Mouse (Mus musculus) midbrain, embryonic 13.5 days (tissue): ENCODE data around the gene Tsc22d3. TPM values are rescaled to one million over a fixed set of nuclear protein-coding genes. Genes with fewer than 3 reads are reported as not detected.
"Not testable (repeated sequence)": the region's sequence is repeated elsewhere in the genome, so short reads cannot be mapped to it uniquely, and the experiment has no call there.

Experiments used
- ATAC-seq: fragments of 200-750 bp; cut with Nextera tagmentation; 2 replicates; pipeline ENCODE4 v1.8.0; 2017; ENCODE audit warnings: mild to moderate bottlenecking, moderate TSS enrichment, moderate library complexity
- H3K27ac ChIP-seq: fragments of 300-500 bp; sonication (generic); 2 replicates; pipeline ENCODE4 v1.5.1; 2015; ENCODE audit warnings: inconsistent platforms, mild to moderate bottlenecking, moderate library complexity
- H3K27me3 ChIP-seq: fragments of 300-500 bp; sonication (generic); 2 replicates; pipeline ENCODE4 v1.6.1; 2015; ENCODE audit warnings: mild to moderate bottlenecking, inconsistent platforms
- H3K36me3 ChIP-seq: fragments of 300-500 bp; sonication (generic); 2 replicates; pipeline ENCODE4 v1.6.1; 2015; ENCODE audit warnings: mild to moderate bottlenecking, inconsistent platforms
- H3K4me1 ChIP-seq: fragments of 300-500 bp; sonication (generic); replicated peaks from 2 replicates; pipeline ENCODE4 v1.6.1; 2015; ENCODE audit warnings: inconsistent platforms
- H3K4me2 ChIP-seq: fragments of 300-500 bp; sonication (generic); replicated peaks from 2 replicates; pipeline ENCODE4 v1.6.1; 2015; ENCODE audit warnings: moderate library complexity, mild to moderate bottlenecking, inconsistent platforms
- H3K4me3 ChIP-seq: fragments of 300-500 bp; sonication (generic); replicated peaks from 2 replicates; pipeline ENCODE4 v1.5.1; 2015; ENCODE audit warnings: mild to moderate bottlenecking, inconsistent platforms
- H3K9ac ChIP-seq: fragments of 300-500 bp; sonication (generic); replicated peaks from 2 replicates; pipeline ENCODE4 v1.6.1; 2015; ENCODE audit warnings: mild to moderate bottlenecking, inconsistent platforms
- H3K9me3 ChIP-seq: fragments of 300-500 bp; sonication (generic); 2 replicates; pipeline ENCODE4 v1.6.1; 2016; ENCODE audit warnings: mild to moderate bottlenecking, inconsistent platforms
- WGBS: fragments of 180-500 bp; shearing (Covaris S2); methylation state at CpG from one replicate; pipeline ENCODE4 v1.1.7; 2015; 5-methylcytosine and 5-hydroxymethylcytosine counted together
- polyA plus RNA-seq: library from polyadenylated mRNA; unstranded; fragments of >200 nt; fragmentation: Nextera tagmentation; extraction: Ambion mirVana; gene quantifications from 2 replicates; pipeline ENCODE4 v1.2.1, GENCODE M21; 2015

Gene Tsc22d3
- polyA plus RNA-seq, 1 experiment from 2014 or later: 134 TPM

- 76% methylated on average over 6 of the region's 6 CpGs for WGBS
- peaks cover 46% of the 10 kb centered on the region for H3K27me3 ChIP-seq
- H3K9me3 ChIP-seq: no peaks in the 10 kb centered on the region
- H3K9ac ChIP-seq: no peak overlapping the region
- no peak for ATAC-seq
- H3K4me2 ChIP-seq: no peak overlapping the region
- H3K27ac ChIP-seq: no peak overlapping the region
- no peaks in the 10 kb centered on the region for H3K36me3 ChIP-seq
- H3K4me1 ChIP-seq: no peaks in the 10 kb centered on the region
- no peak overlapping the region for H3K4me3 ChIP-seq
These were observed 42.1 kb downstream of the Tsc22d3 start for GRCm38 (mm10) chrX:140558176-140558844.

- WGBS: 85% methylated on average over 2 of the region's 2 CpGs
- H3K4me1 ChIP-seq: no peaks in the 10 kb centered on the region
- no peak overlapping the region for H3K4me2 ChIP-seq
- no peak overlapping the region for H3K9ac ChIP-seq
- no peak overlapping the region for H3K4me3 ChIP-seq
- peaks cover 58% of the 10 kb centered on the region for H3K27me3 ChIP-seq
- H3K27ac ChIP-seq: no peak overlapping the region
- no peak for ATAC-seq
- H3K36me3 ChIP-seq: no peaks in the 10 kb centered on the region
- H3K9me3 ChIP-seq: no peaks in the 10 kb centered on the region
These were observed 44.5 kb downstream of the Tsc22d3 start for GRCm38 (mm10) chrX:140555965-140556364.

GRCm38 (mm10) chrX:140555423-140555822, 45.0 kb downstream of the Tsc22d3 start:
- Histone ChIP-seq H3K36me3 (no peaks in the 10 kb centered on the region), H3K9ac (no peak overlapping the region), H3K4me1 (no peaks in the 10 kb centered on the region), H3K4me3 (no peak overlapping the region), H3K27ac (no peak overlapping the region), H3K4me2 (no peak overlapping the region), H3K27me3 (peaks cover 62% of the 10 kb centered on the region), H3K9me3 (no peaks in the 10 kb centered on the region)
- ATAC-seq: no peak
- 80% methylated on average over 3 of the region's 3 CpGs for WGBS

- 84% methylated on average over 7 of the region's 7 CpGs for WGBS
- H3K4me1 ChIP-seq: 0 out of 2 replicates have a peak, but pooled peaks cover 3% of the 10 kb centered on the region
- H3K9ac ChIP-seq: no peak overlapping the region
- no peaks in the 10 kb centered on the region for H3K9me3 ChIP-seq
- H3K27ac ChIP-seq: no peak overlapping the region
- no peak for ATAC-seq
- peaks cover 78% of the 10 kb centered on the region for H3K27me3 ChIP-seq
- no peak overlapping the region for H3K4me2 ChIP-seq
- H3K4me3 ChIP-seq: no peak overlapping the region
- no peaks in the 10 kb centered on the region for H3K36me3 ChIP-seq
These were observed 52.6 kb downstream of the Tsc22d3 start for GRCm38 (mm10) chrX:140547660-140548419.

GRCm38 (mm10) chrX:140544737-140545136, 55.7 kb downstream of the Tsc22d3 start:
- Histone ChIP-seq H3K4me3 (no peak overlapping the region), H3K4me1 (peaks cover 18% of the 10 kb centered on the region), H3K36me3 (no peaks in the 10 kb centered on the region), H3K9me3 (no peaks in the 10 kb centered on the region), H3K27ac (no peak overlapping the region), H3K4me2 (no peak overlapping the region), H3K27me3 (peaks cover 78% of the 10 kb centered on the region), H3K9ac (no peak overlapping the region)
- ATAC-seq: no peak
- 46% methylated on average over 3 of the region's 3 CpGs for WGBS

- peak; percentile 86 for ATAC-seq
- Histone ChIP-seq H3K4me2 (peak overlapping the region; percentile 63), H3K9me3 (no peaks in the 10 kb centered on the region), H3K27ac (peak overlapping the region; percentile 84), H3K27me3 (peaks cover 75% of the 10 kb centered on the region), H3K36me3 (no peaks in the 10 kb centered on the region), H3K4me1 (peaks cover 18% of the 10 kb centered on the region), H3K4me3 (peak overlapping the region; percentile 48), H3K9ac (peak overlapping the region; percentile 69)
- WGBS: 35% methylated on average over 18 of the region's 18 CpGs
These were observed 57.4 kb downstream of the Tsc22d3 start for GRCm38 (mm10) chrX:140542938-140543673.

- Histone ChIP-seq H3K4me2 (peak overlapping the region; percentile 63), H3K4me3 (peak overlapping the region; percentile 48), H3K9me3 (no peaks in the 10 kb centered on the region), H3K9ac (peak overlapping the region; percentile 69), H3K27me3 (peaks cover 74% of the 10 kb centered on the region), H3K4me1 (peaks cover 18% of the 10 kb centered on the region), H3K36me3 (no peaks in the 10 kb centered on the region), H3K27ac (peak overlapping the region; percentile 84)
- 21% methylated on average over 21 of the region's 21 CpGs for WGBS
- ATAC-seq: peak; percentile 93
These were observed 58.0 kb downstream of the Tsc22d3 start for GRCm38 (mm10) chrX:140542474-140542845.

GRCm38 (mm10) chrX:140541711-140542473, 58.6 kb downstream of the Tsc22d3 start:
- ATAC-seq: peak; percentile 70
- WGBS: 24% methylated on average over 10 of the region's 10 CpGs
- Histone ChIP-seq H3K9ac (peak overlapping the region; percentile 69), H3K4me1 (peaks cover 18% of the 10 kb centered on the region), H3K27me3 (peaks cover 68% of the 10 kb centered on the region), H3K36me3 (no peaks in the 10 kb centered on the region), H3K4me2 (peak overlapping the region; percentile 63), H3K9me3 (no peaks in the 10 kb centered on the region), H3K27ac (peak overlapping the region; percentile 84), H3K4me3 (peak overlapping the region; percentile 48)

GRCm38 (mm10) chrX:140540500-140541114, 59.9 kb downstream of the Tsc22d3 start:
- H3K4me1 ChIP-seq: peaks cover 18% of the 10 kb centered on the region
- WGBS: 94% methylated on average over 15 of the region's 15 CpGs
- no peak overlapping the region for H3K4me3 ChIP-seq
- no peak overlapping the region for H3K9ac ChIP-seq
- H3K9me3 ChIP-seq: no peaks in the 10 kb centered on the region
- H3K27me3 ChIP-seq: peaks cover 72% of the 10 kb centered on the region
- H3K36me3 ChIP-seq: no peaks in the 10 kb centered on the region
- no peak overlapping the region for H3K27ac ChIP-seq
- ATAC-seq: no peak
- H3K4me2 ChIP-seq: no peak overlapping the region

- H3K36me3 ChIP-seq, H3K4me3 ChIP-seq, H3K4me2 ChIP-seq, H3K27ac ChIP-seq, ATAC-seq, H3K9ac ChIP-seq, H3K9me3 ChIP-seq: not testable (repeated sequence)
- peaks cover 70% of the 10 kb centered on the region for H3K27me3 ChIP-seq
- 94% methylated on average over 3 of the region's 3 CpGs for WGBS
- peaks cover 18% of the 10 kb centered on the region for H3K4me1 ChIP-seq
These were observed 60.6 kb downstream of the Tsc22d3 start for GRCm38 (mm10) chrX:140539831-140540230.

- no peak overlapping the region for H3K4me3 ChIP-seq
- H3K9ac ChIP-seq: no peak overlapping the region
- 90% methylated on average over 3 of the region's 3 CpGs for WGBS
- H3K9me3 ChIP-seq: no peaks in the 10 kb centered on the region
- no peak overlapping the region for H3K4me2 ChIP-seq
- no peak for ATAC-seq
- H3K27me3 ChIP-seq: peaks cover 75% of the 10 kb centered on the region
- no peak overlapping the region for H3K27ac ChIP-seq
- H3K36me3 ChIP-seq: no peaks in the 10 kb centered on the region
- H3K4me1 ChIP-seq: peaks cover 18% of the 10 kb centered on the region
These were observed 61.3 kb downstream of the Tsc22d3 start for GRCm38 (mm10) chrX:140539111-140539680.
